Mouse (Mus musculus) B cell, adult (primary cell): Measurements from ENCODE around the gene Actbl2. TPM values are rescaled to one million over a fixed set of nuclear protein-coding genes. Genes with fewer than 3 reads are reported as not detected.

Experiments used
- total RNA-seq: library from RNA; stranded (reverse); gene quantifications from 4 replicates; pipeline ENCODE4 v1.2.4, GENCODE M21; 2023; ENCODE audit not compliant: inconsistent age

Actbl2 gene
- not detected in 4 replicates for total RNA-seq

GRCm38 (mm10) chr13:111254713-111255112, at the start of gene Actbl2:
Gene Actbl2 (plus strand): TSS chr13:111255013.

Other genes starting within 250 kb of the Actbl2 start
- 134 to 166 TPM (median 147 TPM) in 4 replicates for gene Gpbp1, start 235.1 kb downstream of the Actbl2 start, total RNA-seq